Comparison of ENCODE assay signal across 8 mouse cellular contexts in genomic region chr13:23760240-23760971, GRCm38 (mm10). TPM values are rescaled to one million over a fixed set of nuclear protein-coding genes. Genes with fewer than 3 reads are reported as not detected.
DNase-seq lines count a peak whose midpoint lies in the region; ATAC-seq and TF ChIP-seq lines count a peak whose summit lies in the region.

No protein-coding gene starts in this region.

- no peaks in the 10 kb centered on the region for H3K9me3 ChIP-seq in heart, embryonic 12.5 days (replicated peaks)
- no peaks in the 10 kb centered on the region for H3K9me3 ChIP-seq in midbrain, embryonic 16.5 days (replicated peaks; ENCODE audit: control insufficient read depth, low read length, poor library complexity, severe bottlenecking)

- peak overlapping the region; percentile 53 for H3K4me3 ChIP-seq in heart, embryonic 12.5 days
- peak overlapping the region; percentile 24 for H3K4me3 ChIP-seq in C2C12 (ENCODE audit: insufficient read depth, poor library complexity, severe bottlenecking)
- H3K4me3 ChIP-seq in midbrain, embryonic 16.5 days (ENCODE audit: low read depth, low read length), result peak overlapping the region; percentile 44

- WGBS in heart, embryonic 12.5 days, result 2% methylated on average over 26 of the region's 27 CpGs
- WGBS in midbrain, embryonic 16.5 days, result 2% methylated on average over 18 of the region's 27 CpGs

- ATAC-seq in heart, embryonic 12.5 days (ENCODE audit: insufficient number of reproducible peaks, low FRiP score), result 0 out of 2 replicates have a peak, but pooled peaks have one; percentile 0
- peak; percentile 40 for ATAC-seq in midbrain, embryonic 16.5 days

- no peaks in the 10 kb centered on the region for H3K79me2 ChIP-seq in C2C12 (ENCODE audit: control insufficient read depth, insufficient read depth)

- H3K4me2 ChIP-seq in heart, embryonic 12.5 days, result peak overlapping the region; percentile 83
- H3K4me2 ChIP-seq in midbrain, embryonic 16.5 days (ENCODE audit: low read length), result peak overlapping the region; percentile 82

- H3K27me3 ChIP-seq in heart, embryonic 12.5 days (replicated peaks), result no peaks in the 10 kb centered on the region
- no peaks in the 10 kb centered on the region for H3K27me3 ChIP-seq in C2C12 (ENCODE audit: control insufficient read depth, insufficient read depth, insufficient read length)
- H3K27me3 ChIP-seq in midbrain, embryonic 16.5 days (ENCODE audit: control insufficient read depth, insufficient read depth, low read depth, low read length), result no peaks in the 10 kb centered on the region

- DNase-seq in heart, adult 18-20 months, result no peak
- DNase-seq in embryo, embryonic 10 days (ENCODE audit: low spot score), result peak; percentile 66
- DNase-seq in hindlimb bud, embryonic 11.5 days (ENCODE audit: extremely low spot score, low read depth, low spot score), result peak; percentile 57
- DNase-seq in layer of hippocampus, postnatal 25 days (ENCODE audit: extremely low spot score in 1 of 2, low spot score in 1 of 2), result no peak
- DNase-seq in gastrocnemius, postnatal 25 days, result no peak

- H3K9ac ChIP-seq in heart, embryonic 12.5 days, result peak overlapping the region; percentile 52
- peak overlapping the region; percentile 57 for H3K9ac ChIP-seq in midbrain, embryonic 16.5 days (ENCODE audit: low read depth, low read length)

- H3K4me1 ChIP-seq in heart, embryonic 12.5 days (replicated peaks), result peaks cover 28% of the 10 kb centered on the region
- peaks cover 30% of the 10 kb centered on the region for H3K4me1 ChIP-seq in midbrain, embryonic 16.5 days (ENCODE audit: control insufficient read depth, insufficient read depth, low read length)

- no peak for TF ChIP-seq CTCF in C2C12 (IDR thresholded peaks at IDR 0.05; ENCODE audit: control insufficient read depth, insufficient read depth, insufficient read length)

- H3K36me3 ChIP-seq in heart, embryonic 12.5 days, result no peaks in the 10 kb centered on the region
- H3K36me3 ChIP-seq in C2C12 (ENCODE audit: control insufficient read depth, insufficient read depth), result no peaks in the 10 kb centered on the region
- H3K36me3 ChIP-seq in midbrain, embryonic 16.5 days (ENCODE audit: control insufficient read depth, insufficient read depth, low read length), result no peaks in the 10 kb centered on the region

- H3ac ChIP-seq in C2C12 (ENCODE audit: control insufficient read depth, insufficient read length, low read depth), result peak overlapping the region; percentile 18

- H3K27ac ChIP-seq in heart, embryonic 12.5 days (ENCODE audit: poor library complexity, severe bottlenecking), result peak overlapping the region; percentile 94
- H3K27ac ChIP-seq in midbrain, embryonic 16.5 days (ENCODE audit: low read length), result peak overlapping the region; percentile 82

- no peaks in the 10 kb centered on the region for H3K79me3 ChIP-seq in C2C12 (ENCODE audit: low read depth)

TF ChIP-seq in C2C12, 6 proteins besides CTCF, POLR2A, EP300 and RAD21:
- TF ChIP-seq MYOD1 (IDR thresholded peaks at IDR 0.05; ENCODE audit: control insufficient read depth, insufficient read length, low read depth), result no peak
TF ChIP-seq in C2C12: peak in this region for 0.

RNA-seq across cellular contexts. Expression of gene Hist1h4a, which starts 0.6 kb away (rescaled TPM):
- not detected in 2 replicates for polyA plus RNA-seq in heart, embryonic 12.5 days (2016; fragmentation: Nextera tagmentation; extraction: Ambion mirVana)
- 1 to 10 TPM; 5.4 to 6.4 TPM for total RNA-seq in heart, adult 18-20 months (2021)
- 6.8 TPM for polyA plus RNA-seq in C2C12 (2012; fragmentation: generic; extraction: Trizol)
- polyA plus RNA-seq in midbrain, embryonic 16.5 days (2015; fragmentation: Nextera tagmentation; extraction: Ambion mirVana), result 0.47 and 0.72 TPM in 2 replicates
- 10 to 100 TPM; 42.9 to 58.9 TPM for total RNA-seq in layer of hippocampus, postnatal 25 days (2021)
- 10 to 100 TPM in 1 of 2 experiments, 1 to 10 TPM in 1; 8.0 to 13.6 TPM for total RNA-seq in gastrocnemius, postnatal 25 days (2021)

RNA-seq across cellular contexts. Expression of gene Hist1h3a, which starts 1.8 kb away (rescaled TPM):
- polyA plus RNA-seq in heart, embryonic 12.5 days (2016; fragmentation: Nextera tagmentation; extraction: Ambion mirVana), result 1.7 and 3.5 TPM in 2 replicates
- 10 to 100 TPM in 1 of 2 experiments, 1 to 10 TPM in 1; 7.5 to 10.7 TPM for total RNA-seq in heart, adult 18-20 months (2021)
- polyA plus RNA-seq in C2C12 (2012; fragmentation: generic; extraction: Trizol), result 2.4 TPM
- polyA plus RNA-seq in midbrain, embryonic 16.5 days (2015; fragmentation: Nextera tagmentation; extraction: Ambion mirVana), result 0.40 and 0.68 TPM in 2 replicates
- 10 to 100 TPM; 30.8 to 53.8 TPM for total RNA-seq in layer of hippocampus, postnatal 25 days (2021)
- total RNA-seq in gastrocnemius, postnatal 25 days (2021), result 10 to 100 TPM; 10.2 to 14.0 TPM

RNA-seq across cellular contexts. Expression of gene Hist1h1a, which starts 3.1 kb away (rescaled TPM):
- polyA plus RNA-seq in heart, embryonic 12.5 days (2016; fragmentation: Nextera tagmentation; extraction: Ambion mirVana), result 0.54 and 1.4 TPM in 2 replicates
- 1 to 10 TPM; 4.3 to 5.4 TPM for total RNA-seq in heart, adult 18-20 months (2021)
- 1.5 TPM for polyA plus RNA-seq in C2C12 (2012; fragmentation: generic; extraction: Trizol)
- polyA plus RNA-seq in midbrain, embryonic 16.5 days (2015; fragmentation: Nextera tagmentation; extraction: Ambion mirVana), result 0.30 TPM in 1 of 2 replicates, not detected in the other
- 10 to 100 TPM; 15.6 to 24.5 TPM for total RNA-seq in layer of hippocampus, postnatal 25 days (2021)
- 1 to 10 TPM; 5.3 to 7.9 TPM for total RNA-seq in gastrocnemius, postnatal 25 days (2021)

RNA-seq across cellular contexts. Expression of gene Hist1h4b, which starts 3.6 kb away (rescaled TPM):
- polyA plus RNA-seq in heart, embryonic 12.5 days (2016; fragmentation: Nextera tagmentation; extraction: Ambion mirVana), result 2.1 and 2.3 TPM in 2 replicates
- 10 to 100 TPM in 1 of 2 experiments, 1 to 10 TPM in 1; 9.6 to 10.9 TPM for total RNA-seq in heart, adult 18-20 months (2021)
- polyA plus RNA-seq in C2C12 (2012; fragmentation: generic; extraction: Trizol), result 16.8 TPM
- polyA plus RNA-seq in midbrain, embryonic 16.5 days (2015; fragmentation: Nextera tagmentation; extraction: Ambion mirVana), result 0.98 and 1.8 TPM in 2 replicates
- 10 to 100 TPM; 71.8 to 80.9 TPM for total RNA-seq in layer of hippocampus, postnatal 25 days (2021)
- 10 to 100 TPM in 1 of 2 experiments, 1 to 10 TPM in 1; 8.6 to 18.2 TPM for total RNA-seq in gastrocnemius, postnatal 25 days (2021)

RNA-seq across cellular contexts. Expression of gene Hist1h3b, which starts 8.3 kb away (rescaled TPM):
- 3.4 and 3.5 TPM in 2 replicates for polyA plus RNA-seq in heart, embryonic 12.5 days (2016; fragmentation: Nextera tagmentation; extraction: Ambion mirVana)
- total RNA-seq in heart, adult 18-20 months (2021), result 10 to 100 TPM in 1 of 2 experiments, 1 to 10 TPM in 1; 8.3 to 10.5 TPM
- 2.0 TPM for polyA plus RNA-seq in C2C12 (2012; fragmentation: generic; extraction: Trizol)
- 0.89 and 1.1 TPM in 2 replicates for polyA plus RNA-seq in midbrain, embryonic 16.5 days (2015; fragmentation: Nextera tagmentation; extraction: Ambion mirVana)
- 10 to 100 TPM; 12.3 to 22.8 TPM for total RNA-seq in layer of hippocampus, postnatal 25 days (2021)
- 10 to 100 TPM in 1 of 2 experiments, 1 to 10 TPM in 1; 9.6 to 17.3 TPM for total RNA-seq in gastrocnemius, postnatal 25 days (2021)

Comparison
In these comparisons a context has a peak if more than half of its experiments do, and no peak if none do; other contexts are left out.
1. DNase-seq: peak in embryo, embryonic 10 days (single experiment) and hindlimb bud, embryonic 11.5 days (single experiment); none in heart, adult 18-20 months (0 of 2), layer of hippocampus, postnatal 25 days (0 of 2) and gastrocnemius, postnatal 25 days (single experiment).
2. Peak in every context shown above with its lines, with median percentiles within 50 percentile points of each other: H3K4me3 ChIP-seq.